Mouse (Mus musculus) cerebellum, adult 9-10 months (tissue): ENCODE data around the gene Lmtk2.
A peak's percentile ranks its signal among the peaks of the same experiment; 100 is the strongest.

Experiments used
- DNase-seq: peaks from one replicate; pipeline ENCODE4 v3.0.0; 2022

The Lmtk2 gene

DNA sequence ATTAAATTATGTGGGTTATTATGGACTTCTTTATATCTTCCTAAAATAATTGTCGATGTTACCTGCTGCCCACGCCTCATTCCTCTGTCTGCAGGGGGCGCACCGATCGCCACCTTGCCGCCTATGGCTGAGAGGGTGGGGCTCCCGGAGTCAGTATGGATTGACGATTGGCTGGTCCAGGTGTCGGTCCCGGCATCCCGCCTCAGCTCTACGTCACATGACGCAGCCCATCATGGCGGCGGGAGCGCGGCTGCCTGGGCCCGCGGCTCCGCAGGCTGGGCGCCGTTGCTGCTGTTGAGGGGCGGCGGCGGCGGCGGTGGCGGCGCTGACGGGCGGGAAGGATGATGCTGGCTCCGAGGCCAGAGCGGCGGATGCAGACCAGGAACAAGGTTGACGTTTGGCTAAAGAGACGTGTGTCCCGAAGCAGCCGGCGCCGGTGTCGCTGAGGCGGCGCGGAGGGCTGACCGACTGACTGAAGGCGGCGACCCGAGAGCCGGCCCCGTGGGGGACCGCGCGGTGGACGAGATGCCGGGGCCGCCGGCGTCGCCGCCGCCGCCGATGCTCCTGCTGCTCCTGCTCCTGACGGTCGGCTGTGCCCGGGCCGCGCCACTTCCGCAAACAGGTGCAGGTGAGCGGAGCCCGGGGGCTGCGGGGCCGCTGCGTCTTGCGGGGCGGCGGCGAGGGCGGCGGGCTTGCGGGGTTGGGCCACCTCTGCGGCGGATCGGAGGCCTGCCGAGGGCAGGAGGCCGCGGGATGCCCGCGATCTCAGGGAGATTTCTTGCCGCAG is at the start of gene Lmtk2:
Gene Lmtk2 (plus strand): TSS at position 288 of the 787 bp plus-strand sequence.
- DNase-seq: peak; percentile 98

DNA sequence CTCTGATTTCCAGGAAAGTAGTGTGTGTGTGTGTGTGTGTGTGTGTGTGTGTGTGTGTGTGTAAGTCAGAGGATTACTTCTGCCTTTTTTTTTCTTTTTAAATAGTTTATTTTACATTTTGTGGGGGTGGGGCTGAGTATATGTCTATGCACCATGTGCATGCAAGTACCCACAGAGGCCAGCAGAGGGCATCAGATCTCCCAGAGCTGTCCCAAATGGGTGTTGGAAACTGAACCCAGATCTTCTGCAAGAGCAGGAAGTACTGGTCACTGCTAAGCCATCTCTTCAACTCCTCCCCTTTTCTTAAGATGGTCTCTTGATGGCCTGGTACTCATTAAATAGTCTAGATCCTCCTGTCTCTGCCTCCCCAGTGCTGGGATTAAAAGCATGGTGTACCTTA is 49.0 kb upstream of the Lmtk2 start:
- DNase-seq: no peak

- no peak for DNase-seq
Observed at GRCm38 (mm10) chr5:144053450-144053849, 46.8 kb upstream of the Lmtk2 start.

GRCm38 (mm10) chr5:144054340-144054739 is 45.9 kb upstream of the Lmtk2 start:
- DNase-seq: no peak

GRCm38 (mm10) chr5:144064093-144064492 is 36.1 kb upstream of the Lmtk2 start:
- DNase-seq: no peak

DNA sequence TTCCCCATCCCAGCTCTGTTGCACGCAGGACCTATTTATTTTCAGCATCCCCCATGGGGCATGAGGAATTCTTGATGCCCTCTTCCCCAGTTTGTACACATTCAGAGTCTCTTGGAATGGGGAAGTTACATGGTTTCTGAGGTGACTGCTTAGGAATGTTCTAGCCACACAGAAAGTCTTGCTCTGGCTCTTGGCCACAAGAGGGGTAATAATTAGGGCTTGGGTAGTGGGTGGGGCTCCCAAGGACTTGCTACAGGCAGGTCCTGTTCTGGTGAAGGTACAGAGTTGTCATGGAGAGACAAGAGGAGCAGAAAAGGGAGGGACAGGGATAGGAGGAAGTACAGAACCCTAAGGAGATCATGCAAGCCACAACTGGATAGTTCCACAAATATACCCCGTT is 34.2 kb upstream of the Lmtk2 start:
- no peak for DNase-seq

GRCm38 (mm10) chr5:144070064-144070463 is 30.2 kb upstream of the Lmtk2 start:
- DNase-seq: no peak

DNA sequence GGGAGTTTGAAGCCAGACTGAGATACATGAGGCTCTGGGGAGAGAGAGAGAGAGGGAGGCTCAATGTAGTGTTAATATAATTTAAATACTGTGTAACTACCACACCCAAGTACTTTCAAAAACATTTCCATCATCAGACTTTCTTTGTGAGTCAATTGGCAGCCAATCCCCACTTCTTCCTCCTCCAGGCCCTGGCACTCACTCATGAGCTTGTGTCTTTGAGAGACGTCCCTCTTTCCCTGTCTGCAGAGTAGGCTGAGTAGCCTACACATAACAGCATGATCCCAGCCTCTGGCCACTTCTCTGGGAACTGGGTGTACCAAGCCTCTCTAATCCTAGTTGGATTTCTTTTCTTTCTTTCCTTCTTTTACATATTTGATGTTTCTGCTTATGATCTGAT is 29.0 kb upstream of the Lmtk2 start:
- no peak for DNase-seq

GRCm38 (mm10) chr5:144077541-144077940 is 22.7 kb upstream of the Lmtk2 start:
- DNase-seq: no peak

DNA sequence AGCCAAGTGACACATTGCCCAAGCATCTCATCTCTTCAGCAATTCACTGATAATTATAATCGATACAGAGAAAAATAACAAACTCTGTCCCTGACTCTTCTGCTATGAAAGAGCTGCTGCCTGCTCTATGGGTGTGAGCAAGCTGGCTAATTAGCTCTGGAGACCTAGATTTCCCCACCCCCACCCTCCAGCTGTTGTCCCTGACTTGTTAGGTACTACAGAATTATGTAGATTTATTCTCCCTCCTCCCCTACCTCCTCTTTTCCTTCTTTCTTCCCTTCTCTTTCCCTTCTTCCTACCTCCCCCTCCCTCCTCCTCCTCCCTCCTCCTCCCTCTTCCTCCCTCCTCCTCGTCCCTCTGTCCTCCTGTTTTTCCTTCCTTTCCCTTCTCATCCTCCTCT is 19.4 kb upstream of the Lmtk2 start:
- DNase-seq: no peak

DNA sequence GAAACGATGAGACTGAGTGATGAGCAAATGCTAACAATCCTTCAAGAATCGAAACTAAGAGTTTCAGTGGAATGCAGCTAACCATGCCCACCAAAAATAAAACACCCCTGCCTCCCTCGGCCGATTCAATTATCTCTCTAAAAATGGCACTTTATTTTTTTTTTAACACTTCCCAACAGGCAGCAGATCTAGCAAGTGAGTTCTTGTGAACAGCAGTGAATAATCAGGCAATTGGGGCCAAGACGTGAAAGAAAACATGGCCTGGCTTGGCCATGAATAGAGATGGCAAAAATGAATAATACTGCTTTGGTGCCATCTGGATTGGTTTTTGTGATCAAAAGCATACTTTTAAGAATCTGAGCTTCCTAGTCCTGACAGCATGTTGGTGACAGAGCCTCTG is 18.2 kb upstream of the Lmtk2 start:
- no peak for DNase-seq

- no peak for DNase-seq
Observed at GRCm38 (mm10) chr5:144083521-144083920, 16.7 kb upstream of the Lmtk2 start.

- DNase-seq: no peak
Observed at GRCm38 (mm10) chr5:144084271-144084670, 16.0 kb upstream of the Lmtk2 start.

DNA sequence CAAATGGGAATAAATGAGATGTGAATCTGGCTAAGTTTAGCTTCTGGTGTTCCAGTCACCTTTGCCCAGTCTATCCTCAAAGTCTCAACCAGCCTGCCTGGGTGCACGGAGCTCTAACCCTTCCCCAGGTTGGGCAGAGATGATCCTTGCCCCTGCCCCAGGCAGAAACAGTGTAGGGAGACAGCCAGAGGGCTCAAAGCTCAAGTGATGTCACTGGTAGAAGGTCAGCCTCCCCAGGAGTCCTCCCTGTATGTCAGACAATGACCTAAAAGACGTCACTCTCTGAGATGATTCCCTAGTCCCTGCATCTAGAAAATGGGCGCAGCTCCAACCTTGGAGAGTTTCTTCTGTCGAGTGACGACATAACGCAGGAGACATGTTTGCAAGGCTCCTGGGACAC is 14.5 kb upstream of the Lmtk2 start:
- DNase-seq: no peak

GRCm38 (mm10) chr5:144086494-144086893 is 13.7 kb upstream of the Lmtk2 start:
- DNase-seq: no peak

GRCm38 (mm10) chr5:144088354-144088753 is 11.9 kb upstream of the Lmtk2 start:
- DNase-seq: no peak

- no peak for DNase-seq
Observed at GRCm38 (mm10) chr5:144095461-144095970, 4.7 kb upstream of the Lmtk2 start.

- DNase-seq: no peak
Observed at GRCm38 (mm10) chr5:144097902-144098639, 2.2 kb upstream of the Lmtk2 start.

DNA sequence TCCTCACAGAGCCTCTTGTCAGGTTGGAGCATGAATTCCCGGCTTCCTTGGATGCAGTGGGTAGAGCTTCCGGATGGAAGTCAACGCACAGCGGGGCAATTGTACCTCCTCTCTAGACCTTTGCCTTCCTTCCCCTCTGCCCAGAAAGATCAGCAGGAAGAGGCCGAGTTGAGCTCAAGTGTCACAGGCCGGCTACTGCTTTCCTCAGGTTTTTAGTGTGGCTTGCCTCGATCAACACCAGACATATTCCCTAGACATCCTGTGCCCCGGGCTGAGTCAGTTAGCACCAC is 1.7 kb upstream of the Lmtk2 start:
- DNase-seq: no peak

- no peak for DNase-seq
Observed at GRCm38 (mm10) chr5:144100948-144101347, 712 bp downstream of the Lmtk2 start.

DNA sequence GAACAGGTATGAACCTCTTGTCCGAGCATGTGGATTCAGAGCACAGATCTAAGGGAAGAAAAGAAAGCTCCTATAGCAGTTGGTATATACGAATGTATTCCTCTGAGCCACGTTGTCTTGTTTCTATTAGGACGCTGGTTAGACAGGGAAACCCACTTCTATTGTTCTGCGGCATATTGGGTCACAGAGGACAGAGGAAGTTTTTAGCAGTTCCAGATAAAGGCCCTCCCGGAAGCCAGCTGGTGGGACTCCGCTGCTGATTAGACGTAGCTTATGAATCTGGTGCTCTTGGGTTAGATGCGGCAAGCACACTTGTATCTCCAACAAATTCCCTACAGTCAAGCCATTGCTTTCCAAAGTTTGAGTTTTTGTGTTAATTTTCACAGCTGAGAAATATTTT is 4.8 kb downstream of the Lmtk2 start:
- no peak for DNase-seq

- DNase-seq: no peak
Observed at GRCm38 (mm10) chr5:144105471-144106129, 5.4 kb downstream of the Lmtk2 start.

- no peak for DNase-seq
Observed at GRCm38 (mm10) chr5:144106130-144106510, 5.9 kb downstream of the Lmtk2 start.

GRCm38 (mm10) chr5:144109201-144109600 is 9.0 kb downstream of the Lmtk2 start:
- no peak for DNase-seq
